15 mouse cellular contexts compared by ENCODE assay signal in genomic region chr10:81462415-81462804, GRCm38 (mm10). TPM values are rescaled to one million over a fixed set of nuclear protein-coding genes. Genes with fewer than 3 reads are reported as not detected.
DNase-seq lines count a peak whose midpoint lies in the region; ATAC-seq lines count a peak whose summit lies in the region.
"Had no signal": no experiment of that assay in that cellular context is flagged by ENCODE, and none has a peak within 500 bp of the region (broad histone marks: within the 10 kb centered on the region; RNA-seq: fewer than 3 reads in every experiment).

No protein-coding gene starts in this region.

- peaks cover 98% of the 10 kb centered on the region for H3K27me3 ChIP-seq in heart, embryonic 10.5 days (ENCODE audit: insufficient read depth, poor library complexity, severe bottlenecking)
- H3K27me3 ChIP-seq in intestine, embryonic 15.5 days (replicated peaks), result peaks cover 86% of the 10 kb centered on the region
- peaks cover 60% of the 10 kb centered on the region for H3K27me3 ChIP-seq in stomach, embryonic 16.5 days (ENCODE audit: control insufficient read depth, insufficient read depth, low read length)

- intact Hi-C loops in heart, postnatal 14 days (cut with DNase I), result no loop called here

- no peak for DNase-seq in heart, embryonic 10.5 days (ENCODE audit: low spot score)
- DNase-seq in heart, adult 9 months (ENCODE audit: low spot score in 2 of 2), result no peak
- peak; percentile 24 for DNase-seq in lung, postnatal 36 days
- no peak for DNase-seq in lung, postnatal 14 days
- DNase-seq in heart, postnatal 14 days, result no peak
- DNase-seq: adrenal gland, postnatal 36 days; cerebellum, adult 9-11 months had no signal

- no peak for ATAC-seq in intestine, embryonic 15.5 days
- no peak for ATAC-seq in stomach, embryonic 16.5 days (ENCODE audit: insufficient read depth, low FRiP score)
- ATAC-seq in erythroblast, adult 5-6 weeks (replicated peaks; ENCODE audit: low FRiP score, poor library complexity, severe bottlenecking), result no peak
- ATAC-seq: hindbrain, embryonic 16.5 days; Patski had no signal

- H3K4me3 ChIP-seq in heart, embryonic 10.5 days, result peak overlapping the region; percentile 12; the same call in 1 of the 2 replicates
- H3K4me3 ChIP-seq in intestine, embryonic 15.5 days (replicated peaks), result no peak overlapping the region
- H3K4me3 ChIP-seq in stomach, embryonic 16.5 days (replicated peaks; ENCODE audit: low read length), result peak overlapping the region; percentile 18; the same call in 1 of the 2 replicates

- H3K4me1 ChIP-seq in heart, embryonic 10.5 days, result peaks cover 21% of the 10 kb centered on the region
- peaks cover 7% of the 10 kb centered on the region; the same call in 1 of the 2 replicates for H3K4me1 ChIP-seq in intestine, embryonic 15.5 days (replicated peaks)
- H3K4me1 ChIP-seq in stomach, embryonic 16.5 days (ENCODE audit: control insufficient read depth, insufficient read depth, low read length), result 0 out of 2 replicates have a peak, but pooled peaks cover 7% of the 10 kb centered on the region

- WGBS in heart, embryonic 10.5 days, result 39% methylated on average over 7 of the region's 7 CpGs
- WGBS in intestine, embryonic 15.5 days, result 30% methylated on average over 7 of the region's 7 CpGs
- 40% methylated on average over 7 of the region's 7 CpGs for WGBS in stomach, embryonic 16.5 days

- H3K36me3 ChIP-seq in heart, embryonic 10.5 days, result no peaks in the 10 kb centered on the region
- no peaks in the 10 kb centered on the region for H3K36me3 ChIP-seq in intestine, embryonic 15.5 days
- no peaks in the 10 kb centered on the region for H3K36me3 ChIP-seq in stomach, embryonic 16.5 days (ENCODE audit: control insufficient read depth, insufficient read depth, low read length)

- H3K4me2 ChIP-seq in intestine, embryonic 15.5 days (replicated peaks), result peak overlapping the region; percentile 52
- H3K4me2 ChIP-seq in stomach, embryonic 16.5 days (ENCODE audit: low read depth, low read length), result 0 out of 2 replicates have a peak overlapping the region, but pooled peaks have one; percentile 19
- H3K4me2 ChIP-seq: heart, embryonic 11.5 days had no signal

- no peaks in the 10 kb centered on the region for H3K9me3 ChIP-seq in heart, embryonic 10.5 days
- H3K9me3 ChIP-seq in intestine, embryonic 15.5 days, result no peaks in the 10 kb centered on the region
- H3K9me3 ChIP-seq in stomach, embryonic 16.5 days (replicated peaks; ENCODE audit: control insufficient read depth, low read length), result no peaks in the 10 kb centered on the region

- H3K9ac ChIP-seq in intestine, embryonic 15.5 days, result no peak overlapping the region
- H3K9ac ChIP-seq in stomach, embryonic 16.5 days (ENCODE audit: low read length), result no peak overlapping the region

- no peak overlapping the region for H3K27ac ChIP-seq in heart, embryonic 10.5 days
- H3K27ac ChIP-seq in intestine, embryonic 15.5 days, result no peak overlapping the region
- no peak overlapping the region for H3K27ac ChIP-seq in stomach, embryonic 16.5 days (ENCODE audit: low read length)

RNA-seq across cellular contexts. Expression of gene Nfic, which starts 7.0 kb away (rescaled TPM):
- 23.0 and 24.3 TPM in 2 replicates for polyA plus RNA-seq in heart, embryonic 10.5 days (2016; fragmentation: Nextera tagmentation; extraction: Ambion mirVana)
- polyA plus RNA-seq in intestine, embryonic 15.5 days (2015; fragmentation: Nextera tagmentation; extraction: Ambion mirVana), result 52.8 and 56.0 TPM in 2 replicates
- 74.8 and 82.5 TPM in 2 replicates for polyA plus RNA-seq in stomach, embryonic 16.5 days (2015; fragmentation: Nextera tagmentation; extraction: Ambion mirVana)
- total RNA-seq in erythroblast, adult 5-6 weeks (2015; ENCODE audit: low replicate concordance), result 13.4 and 23.8 TPM in 2 replicates
- 0.84 and 8.2 TPM in 2 replicates for total RNA-seq in erythroblast, adult 5-6 weeks (2017; ENCODE audit: low replicate concordance)
- total RNA-seq in heart, postnatal 14 days (2021), result 100 to 1,000 TPM; 133 TPM

RNA-seq across cellular contexts. Expression of gene Celf5, which starts 20.1 kb away (rescaled TPM):
- 0.10 and 0.18 TPM in 2 replicates for polyA plus RNA-seq in heart, embryonic 10.5 days (2016; fragmentation: Nextera tagmentation; extraction: Ambion mirVana)
- 1.7 TPM in 2 replicates for polyA plus RNA-seq in intestine, embryonic 15.5 days (2015; fragmentation: Nextera tagmentation; extraction: Ambion mirVana)
- polyA plus RNA-seq in stomach, embryonic 16.5 days (2015; fragmentation: Nextera tagmentation; extraction: Ambion mirVana), result 1.3 and 1.5 TPM in 2 replicates
- not detected in 2 replicates for total RNA-seq in erythroblast, adult 5-6 weeks (2015; ENCODE audit: low replicate concordance)
- total RNA-seq in erythroblast, adult 5-6 weeks (2017; ENCODE audit: low replicate concordance), result 0.68 TPM in 1 of 2 replicates, not detected in the other
- total RNA-seq in heart, postnatal 14 days (2021), result under 1 TPM; 0.15 to 0.19 TPM
- total RNA-seq: liver, adult 2 months; megakaryocyte-erythroid progenitor cell, adult 5-6 weeks had no signal
- polyA plus RNA-seq: liver, adult 2 months had no signal

RNA-seq across cellular contexts. Expression of gene Ncln, which starts 33.8 kb away (rescaled TPM):
- 75.3 and 86.1 TPM in 2 replicates for polyA plus RNA-seq in heart, embryonic 10.5 days (2016; fragmentation: Nextera tagmentation; extraction: Ambion mirVana)
- polyA plus RNA-seq in intestine, embryonic 15.5 days (2015; fragmentation: Nextera tagmentation; extraction: Ambion mirVana), result 98.5 and 118 TPM in 2 replicates
- polyA plus RNA-seq in stomach, embryonic 16.5 days (2015; fragmentation: Nextera tagmentation; extraction: Ambion mirVana), result 88.4 and 96.7 TPM in 2 replicates
- 8.1 and 46.4 TPM in 2 replicates for total RNA-seq in erythroblast, adult 5-6 weeks (2015; ENCODE audit: low replicate concordance)
- 10.8 and 12.8 TPM in 2 replicates for total RNA-seq in erythroblast, adult 5-6 weeks (2017; ENCODE audit: low replicate concordance)
- 10 to 100 TPM; 55.4 to 62.0 TPM for total RNA-seq in heart, postnatal 14 days (2021)

RNA-seq across cellular contexts. Expression of gene S1pr4, which starts 37.5 kb away (rescaled TPM):
- 0.46 and 0.83 TPM in 2 replicates for polyA plus RNA-seq in heart, embryonic 10.5 days (2016; fragmentation: Nextera tagmentation; extraction: Ambion mirVana)
- polyA plus RNA-seq in intestine, embryonic 15.5 days (2015; fragmentation: Nextera tagmentation; extraction: Ambion mirVana), result 1.0 and 1.1 TPM in 2 replicates
- 1.2 TPM in 2 replicates for polyA plus RNA-seq in stomach, embryonic 16.5 days (2015; fragmentation: Nextera tagmentation; extraction: Ambion mirVana)
- total RNA-seq in erythroblast, adult 5-6 weeks (2015; ENCODE audit: low replicate concordance), result 2.9 and 4.6 TPM in 2 replicates
- 2.1 and 6.0 TPM in 2 replicates for total RNA-seq in erythroblast, adult 5-6 weeks (2017; ENCODE audit: low replicate concordance)
- total RNA-seq in heart, postnatal 14 days (2021), result 1 to 10 TPM in 1 of 2 experiments, under 1 TPM in 1; 0.96 to 1.2 TPM
